Mouse (Mus musculus) liver (tissue): ENCODE measurements around the gene Tmem130.
"Not testable (repeated sequence)": the region's sequence is repeated elsewhere in the genome, so short reads cannot be mapped to it uniquely, and the experiment has no call there.

Experiments used
- DNase-seq: peaks from one replicate; pipeline ENCODE4 v3.0.0-alpha.2; 2020; ENCODE audit warnings: mixed read lengths

The Tmem130 gene

DNA sequence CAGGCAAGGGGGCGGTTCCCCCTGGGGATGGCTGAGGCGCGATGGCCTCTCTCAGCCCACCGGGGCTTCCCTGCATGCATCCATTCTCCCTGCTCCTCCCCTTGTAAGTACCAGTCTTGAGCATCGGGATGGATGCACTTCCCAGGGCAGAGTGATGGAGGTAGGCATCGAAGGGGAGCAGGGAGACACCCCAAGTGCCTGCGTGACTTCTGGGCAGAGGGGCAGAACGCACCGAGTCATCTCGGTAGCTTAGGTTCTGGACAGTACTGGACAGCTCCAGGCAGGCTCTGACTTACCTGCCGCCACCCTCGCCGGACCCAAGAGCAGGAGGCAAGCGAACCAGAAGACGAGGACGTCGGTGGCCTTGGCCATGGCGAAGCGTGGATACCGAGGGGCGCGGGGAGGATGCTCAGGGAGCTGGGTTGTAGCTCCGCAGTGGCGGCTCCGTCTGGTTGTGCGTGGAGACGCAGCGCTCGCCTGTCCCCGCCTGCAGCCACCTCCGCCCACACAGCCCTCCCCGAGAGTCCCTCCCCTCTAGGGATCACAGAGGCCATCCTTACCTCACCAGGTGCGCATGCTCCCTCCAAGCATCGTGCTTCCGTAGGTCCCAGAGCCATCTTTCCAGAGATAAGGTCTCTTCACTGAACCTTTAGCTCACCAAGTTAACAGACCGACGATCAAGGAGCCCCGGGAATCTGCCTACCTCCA lies at the start of gene Tmem130:
TSS of gene Tmem130 (minus strand) at position 658 of the 708 bp plus-strand sequence.
- DNase-seq, result peak; percentile 32

DNA sequence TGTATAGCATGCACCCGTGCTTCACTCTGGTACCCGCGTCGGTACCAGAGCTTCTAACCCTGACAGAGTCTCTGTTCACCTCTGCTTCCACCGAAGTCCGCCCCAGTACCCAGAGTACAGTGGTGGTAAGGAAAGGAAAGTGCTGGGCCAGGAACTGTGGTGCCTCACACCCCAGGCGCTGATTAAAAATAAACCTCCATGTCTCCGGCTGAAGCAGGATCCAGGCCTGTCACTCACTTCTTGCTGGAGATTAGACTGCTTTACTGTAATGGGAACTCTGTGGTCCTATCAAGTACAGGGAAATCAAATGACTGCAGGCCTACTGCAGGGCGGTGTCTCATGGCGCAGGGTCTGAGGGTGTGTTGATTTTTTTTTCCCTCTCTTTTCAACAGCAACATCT lies 45.3 kb upstream of the Tmem130 start:
- DNase-seq, result no peak

DNA sequence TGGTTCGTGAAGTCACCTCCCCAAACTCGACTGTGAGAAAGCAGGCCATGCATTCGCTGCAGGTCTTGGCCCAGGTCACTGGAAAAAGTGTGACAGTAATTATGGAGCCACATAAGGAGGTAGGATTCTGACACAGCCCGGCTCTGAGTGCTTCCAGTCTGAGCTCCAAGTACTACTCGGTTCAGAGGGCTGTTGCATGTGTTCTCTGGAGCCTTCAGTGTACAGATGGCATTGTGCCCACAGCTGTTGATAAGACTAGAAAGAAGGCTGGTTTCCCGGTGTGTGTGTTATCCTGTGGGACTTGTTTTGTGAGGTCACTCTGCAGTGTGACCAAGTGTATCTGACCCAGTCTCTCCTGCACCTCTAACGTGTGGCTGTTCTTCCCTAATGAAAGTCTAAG lies 42.6 kb upstream of the Tmem130 start:
- DNase-seq, result no peak

DNA sequence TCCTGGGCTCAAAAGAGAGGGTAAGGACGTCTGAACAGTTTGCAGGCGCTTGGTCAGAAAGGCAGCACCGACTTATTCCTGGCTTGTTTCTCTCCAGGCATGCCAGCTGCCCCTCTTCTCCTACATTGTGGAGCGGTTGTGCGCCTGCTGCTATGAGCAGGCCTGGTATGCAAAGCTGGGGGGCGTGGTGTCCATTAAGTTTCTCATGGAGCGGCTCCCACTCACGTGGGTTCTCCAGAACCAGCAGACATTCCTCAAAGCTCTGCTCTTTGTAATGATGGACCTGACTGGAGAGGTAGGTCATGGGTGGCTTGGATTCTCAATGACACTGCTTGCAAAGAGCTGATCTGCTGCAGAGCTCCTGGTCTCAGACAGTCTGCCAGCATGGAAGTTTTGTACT lies 41.4 kb upstream of the Tmem130 start:
- DNase-seq, result no peak

GRCm38 (mm10) chr5:144797116-144797515 lies 35.5 kb upstream of the Tmem130 start:
- no peak for DNase-seq

DNA sequence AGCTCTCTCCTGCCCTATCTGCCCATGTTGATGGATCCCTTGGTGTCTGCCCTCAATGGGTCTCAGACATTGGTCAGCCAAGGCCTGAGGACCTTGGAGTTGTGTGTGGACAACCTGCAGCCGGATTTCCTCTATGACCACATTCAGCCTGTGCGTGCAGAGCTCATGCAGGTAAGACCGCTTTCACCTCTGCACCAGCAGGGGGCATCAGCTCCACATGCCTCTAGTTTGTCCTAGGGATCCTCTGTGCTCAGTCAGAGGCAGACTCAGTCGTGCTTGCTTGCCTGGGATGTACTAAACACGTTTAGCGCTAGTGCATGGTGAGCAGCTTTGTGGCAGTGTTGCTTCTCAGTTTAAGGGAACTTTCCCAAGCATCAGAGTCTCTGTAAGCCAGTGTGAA lies 33.1 kb upstream of the Tmem130 start:
- DNase-seq, result peak; percentile 30

- no peak for DNase-seq
Observed at GRCm38 (mm10) chr5:144793374-144793773, 31.8 kb upstream of the Tmem130 start.

DNA sequence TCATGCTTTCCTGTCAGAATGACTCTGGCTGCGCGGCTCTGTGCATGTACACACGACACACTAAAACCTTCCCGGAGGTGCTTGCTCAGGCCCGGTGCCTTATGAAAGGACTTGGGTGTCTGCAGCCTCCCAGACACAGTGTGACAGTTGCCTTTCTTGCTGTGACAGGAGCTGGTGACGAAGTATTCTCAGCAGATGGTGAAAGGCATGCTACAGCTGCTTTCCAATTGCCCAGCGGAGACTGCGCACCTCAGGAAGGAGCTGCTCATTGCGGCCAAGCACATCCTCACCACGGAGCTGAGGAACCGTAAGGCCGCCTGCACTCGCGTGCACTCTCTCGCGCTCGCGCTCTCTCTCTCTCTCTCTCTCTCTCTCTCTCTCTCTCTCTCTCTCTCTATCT lies 24.8 kb upstream of the Tmem130 start:
- no peak for DNase-seq

DNA sequence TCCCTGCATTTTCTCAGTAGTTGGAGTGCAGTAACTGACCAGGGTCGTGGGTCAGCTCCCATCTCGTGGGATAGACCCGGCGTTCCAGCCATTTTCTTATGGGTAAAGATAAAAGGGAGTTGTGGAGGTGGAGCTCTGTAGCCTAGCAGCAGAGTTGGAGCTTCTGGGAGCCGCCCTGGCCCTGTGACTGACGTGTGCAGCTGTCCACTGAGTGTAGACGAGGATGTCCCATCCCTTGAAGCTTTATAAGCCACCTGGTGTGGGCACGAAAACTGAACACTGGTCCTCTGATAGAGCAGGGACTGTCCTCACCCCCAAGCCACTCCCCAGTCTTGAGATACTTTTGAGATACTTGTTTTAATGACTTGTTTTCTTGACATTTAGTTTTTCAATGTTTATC lies 19.0 kb upstream of the Tmem130 start:
- no peak for DNase-seq

- no peak for DNase-seq
Observed at GRCm38 (mm10) chr5:144773231-144773630, 11.6 kb upstream of the Tmem130 start.

DNA sequence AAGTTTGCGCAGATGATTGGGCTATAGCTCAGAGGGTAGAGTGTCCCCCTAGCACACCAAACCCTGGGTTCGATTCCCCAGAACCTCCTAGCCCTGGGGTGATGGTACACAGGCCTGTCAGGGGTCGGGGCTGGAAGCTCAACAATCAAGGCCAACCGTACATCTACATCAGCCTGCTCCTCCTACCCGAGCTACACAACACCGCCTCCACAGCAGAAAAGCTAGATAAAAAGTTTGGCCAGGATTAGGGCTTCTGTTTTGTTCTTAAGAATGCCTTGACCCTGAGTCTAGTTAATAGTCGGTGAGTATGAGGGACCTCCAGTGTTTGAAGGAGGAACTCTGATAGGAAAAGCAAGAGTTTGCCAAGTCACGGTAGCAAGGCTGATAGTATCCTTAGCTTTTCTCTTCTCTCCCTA lies 7.5 kb upstream of the Tmem130 start:
- DNase-seq, result no peak

GRCm38 (mm10) chr5:144767911-144768841 lies 6.6 kb upstream of the Tmem130 start:
- DNase-seq, result peak; percentile 89

DNA sequence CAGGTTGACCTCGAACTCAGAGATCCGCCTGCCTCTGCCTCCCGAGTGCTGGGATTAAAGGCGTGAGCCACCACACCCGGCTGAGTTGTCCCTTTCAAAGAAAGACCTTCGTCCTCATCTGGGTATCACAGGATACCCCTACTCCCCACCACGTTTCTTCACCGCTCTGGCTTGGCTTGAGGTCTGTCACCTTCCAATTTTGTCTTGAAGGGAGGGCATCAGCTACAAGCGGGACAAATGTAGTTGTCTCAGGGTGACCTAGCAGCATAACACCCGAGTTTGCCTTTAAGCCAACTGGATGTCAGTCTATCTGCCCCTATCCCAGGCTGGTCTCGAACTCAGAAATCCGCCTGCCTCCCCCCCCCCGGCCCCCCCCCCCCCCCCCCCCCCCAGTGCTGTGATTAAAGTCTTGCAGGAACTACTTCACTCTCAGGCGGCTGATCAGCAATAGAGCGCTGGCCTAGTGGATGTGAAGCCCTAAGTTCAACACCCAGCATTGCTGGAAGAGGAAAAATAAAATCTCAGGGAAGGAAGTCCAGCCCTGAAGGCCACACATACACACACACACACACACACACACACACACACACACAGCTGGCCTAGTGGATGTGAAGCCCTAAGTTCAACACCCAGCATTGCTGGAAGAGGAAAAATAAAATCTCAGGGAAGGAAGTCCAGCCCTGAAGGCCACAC lies 5.6 kb upstream of the Tmem130 start, which contains the start of gene Trrap:
TSS of gene Trrap (plus strand) at position 627 of the 693 bp plus-strand sequence.
- DNase-seq, result not testable (repeated sequence)

DNA sequence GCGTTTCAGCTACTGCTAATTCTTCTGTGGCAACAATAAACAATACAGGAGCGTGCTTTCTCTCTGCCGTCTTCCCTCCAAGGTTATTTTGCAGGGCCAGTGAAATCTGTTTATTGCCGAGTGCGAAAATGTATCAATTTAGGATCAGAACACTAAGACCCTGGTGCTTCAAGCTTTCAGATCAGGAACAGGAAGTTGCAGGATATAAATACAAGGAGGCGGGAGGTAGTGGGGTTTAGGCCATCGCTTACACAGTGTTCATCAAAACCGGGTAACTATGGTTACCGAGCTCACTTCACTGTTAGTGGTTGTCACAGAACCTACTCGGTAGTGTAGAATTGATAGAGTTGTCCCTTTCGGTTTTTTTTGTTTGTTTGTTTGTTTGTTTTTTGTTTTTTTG lies 5.0 kb upstream of the Tmem130 start:
- no peak for DNase-seq

DNA sequence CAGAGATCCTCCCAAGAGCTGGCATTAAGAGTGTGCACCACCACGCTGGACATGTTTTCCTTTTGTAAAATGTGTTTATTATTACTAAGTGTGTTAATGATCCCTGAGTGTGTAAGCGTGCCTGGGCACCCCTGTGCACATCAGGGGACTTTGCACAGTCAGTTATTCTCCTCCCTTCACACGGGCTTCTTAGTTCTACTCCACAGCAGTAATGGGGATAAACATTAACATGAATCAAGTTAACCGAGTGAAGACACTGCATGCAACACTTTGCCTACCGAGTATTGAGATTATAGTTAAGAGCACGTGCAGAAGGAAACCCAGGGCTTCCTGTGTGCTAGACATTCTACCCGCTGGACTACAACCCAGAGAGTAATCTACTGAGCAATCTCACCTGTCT lies 4.4 kb upstream of the Tmem130 start:
- no peak for DNase-seq

DNA sequence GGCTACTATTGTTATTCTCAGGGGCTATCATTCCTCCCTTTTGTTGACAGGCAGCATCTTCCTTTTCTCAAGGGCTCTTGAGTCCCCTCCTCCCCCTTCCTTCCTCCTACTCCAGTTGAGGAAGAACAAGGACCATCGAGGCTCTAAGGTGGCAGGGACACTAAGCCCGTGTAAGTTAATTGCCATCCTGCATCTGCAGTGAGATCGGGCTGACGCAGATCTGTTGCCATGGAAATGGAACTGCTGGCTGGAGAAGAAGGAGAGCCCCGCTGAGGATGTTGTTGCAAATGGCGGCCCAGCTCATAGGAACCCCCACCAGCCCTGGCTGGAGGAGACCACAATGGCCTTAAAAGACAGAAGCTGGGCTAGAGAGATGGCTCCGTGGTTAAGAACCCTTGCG lies 3.2 kb downstream of the Tmem130 start:
- DNase-seq, result no peak

DNA sequence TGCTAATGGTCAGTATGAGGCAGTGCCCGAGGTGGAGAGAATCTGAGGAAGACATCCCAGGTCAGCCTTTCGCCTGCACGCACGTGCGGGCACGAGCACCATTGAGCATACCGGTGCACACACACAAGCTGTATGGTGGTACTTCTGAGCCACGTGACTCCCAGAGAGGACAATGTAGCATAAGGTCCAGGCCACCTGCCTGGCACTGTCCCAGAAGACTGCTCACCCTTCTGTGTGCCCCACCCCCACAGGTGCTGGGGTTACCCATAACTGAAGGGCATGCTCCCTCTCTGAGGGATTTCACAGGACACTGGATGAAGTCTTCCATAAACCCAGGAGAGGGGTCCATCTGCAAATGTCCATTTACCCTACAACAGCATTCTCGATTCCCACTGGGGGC lies 4.2 kb downstream of the Tmem130 start:
- no peak for DNase-seq

- no peak for DNase-seq
Observed at GRCm38 (mm10) chr5:144755191-144755590, 6.4 kb downstream of the Tmem130 start.

DNA sequence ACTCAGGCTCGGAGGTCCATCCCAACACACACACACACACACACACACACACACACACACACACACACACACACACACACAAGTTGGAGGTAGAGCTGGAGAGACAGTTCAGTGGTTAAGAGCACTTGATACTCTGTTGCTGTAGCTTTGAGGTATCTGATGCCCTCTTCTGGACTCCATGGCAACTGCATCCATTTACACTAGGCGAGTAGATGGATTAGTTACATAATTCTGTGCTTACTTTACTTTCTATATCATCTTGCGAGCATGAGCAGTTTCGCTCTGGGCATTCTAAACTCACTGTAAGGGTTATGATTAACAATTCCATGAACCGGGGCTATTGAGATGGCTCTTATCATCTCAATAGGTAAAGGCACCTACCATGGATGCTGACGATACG lies 8.6 kb downstream of the Tmem130 start:
- DNase-seq, result peak; percentile 24

DNA sequence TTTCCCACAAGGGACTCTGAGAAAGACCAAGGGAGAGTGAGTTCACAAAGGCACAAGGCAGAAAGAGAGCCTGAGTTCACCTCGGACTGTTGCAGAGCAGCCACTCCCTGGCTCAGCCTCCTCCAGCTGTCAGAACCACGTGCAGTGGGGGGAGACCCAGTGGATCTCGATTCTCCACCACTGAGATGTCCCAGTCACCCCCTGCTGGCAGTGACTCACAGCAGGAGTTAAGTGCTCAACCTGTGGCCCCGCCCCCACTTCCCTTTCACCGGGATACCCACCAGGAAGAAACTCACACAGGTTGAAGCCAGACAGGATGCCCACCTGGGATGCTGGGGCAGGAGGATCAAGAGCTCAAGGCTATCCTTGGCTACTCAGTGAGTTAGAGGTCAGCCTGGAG lies 9.2 kb downstream of the Tmem130 start:
- DNase-seq, result no peak

- no peak for DNase-seq
Observed at GRCm38 (mm10) chr5:144737101-144737500, 24.5 kb downstream of the Tmem130 start.

DNA sequence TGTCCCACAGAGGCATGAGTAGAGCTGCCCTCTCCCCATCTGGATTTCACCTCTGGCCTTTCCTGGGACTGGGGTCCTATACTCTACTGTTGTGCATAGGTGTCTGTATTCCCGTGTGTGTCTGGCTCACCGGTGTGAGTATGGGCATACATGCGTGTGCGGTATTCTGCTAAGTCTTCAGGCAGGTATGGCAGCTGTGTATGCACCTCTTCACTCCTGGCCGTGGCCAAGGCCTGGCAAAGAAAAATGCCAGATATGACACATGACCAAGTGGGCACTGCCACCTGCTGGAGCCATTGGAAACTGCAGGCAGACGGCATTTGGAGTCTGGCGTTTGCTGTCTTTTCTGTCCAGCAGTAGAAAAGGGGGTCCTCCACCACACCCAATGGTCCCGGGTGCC lies 26.7 kb downstream of the Tmem130 start:
- DNase-seq, result peak; percentile 61

DNA sequence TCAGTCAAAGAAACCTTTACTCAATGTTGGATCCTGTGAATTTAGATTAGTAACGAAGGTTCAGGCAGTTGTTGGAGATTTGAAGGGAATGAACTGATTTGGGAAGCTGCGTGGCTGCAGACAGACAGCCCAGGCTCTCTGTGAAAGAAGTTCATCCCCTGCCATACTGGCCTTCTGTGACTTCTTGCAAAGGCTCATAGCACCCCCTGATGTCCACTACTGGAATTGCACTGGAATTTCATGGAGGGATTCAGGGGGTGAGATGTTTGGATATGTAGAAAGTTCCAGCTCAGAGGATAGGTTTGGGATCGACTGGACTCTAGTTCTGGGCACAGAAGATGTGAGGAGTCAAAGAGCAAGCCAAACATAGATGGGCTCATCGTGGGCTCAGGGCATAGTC lies 27.7 kb downstream of the Tmem130 start:
- DNase-seq, result peak; percentile 51
